Mouse (Mus musculus): ENCODE data around the gene Ccer2.

DNA sequence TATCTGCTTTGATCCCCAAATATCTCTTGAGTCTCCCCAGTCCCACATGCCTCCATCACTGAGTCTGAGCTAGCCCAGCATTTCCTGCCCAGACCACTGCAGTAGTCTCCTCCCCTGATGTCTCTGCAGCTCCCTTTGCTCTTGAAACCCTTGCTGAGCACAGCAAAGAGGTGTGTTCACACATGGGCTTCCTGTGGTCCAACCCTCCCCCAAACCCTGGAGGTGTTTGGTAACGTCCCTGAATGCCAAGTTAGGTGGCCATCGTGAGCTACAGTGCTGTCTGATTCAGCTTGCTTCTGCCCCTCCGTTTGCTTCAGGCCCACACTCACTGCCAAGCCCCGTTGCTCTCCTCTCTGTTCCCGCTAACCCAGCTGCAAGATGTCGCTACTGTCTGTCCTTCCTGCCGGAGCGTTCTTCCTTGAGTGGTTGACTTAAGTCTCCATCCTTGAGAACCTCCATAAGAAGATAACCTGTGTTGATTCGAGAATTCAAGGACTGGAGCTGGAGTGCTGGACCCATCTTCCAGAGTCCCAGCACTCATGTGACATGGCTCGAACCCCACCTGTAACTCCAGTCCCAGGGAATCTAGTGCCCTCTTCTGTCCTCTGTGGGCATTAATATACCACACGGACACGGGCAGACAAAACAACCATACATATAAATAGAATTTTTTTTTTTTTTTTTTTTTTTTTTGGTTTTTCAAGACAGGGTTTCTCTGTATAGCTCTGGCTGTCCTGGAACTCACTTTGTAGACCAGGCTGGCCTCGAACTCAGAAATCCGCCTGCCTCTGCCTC is 36.6 kb downstream of the Ccer2 start:
- TF ChIP-seq CTCF (IDR thresholded peaks at IDR 0.05; ENCODE audit: control insufficient read depth, insufficient read depth, low read length), result peak; percentile 29; the same call in 1 of the 2 replicates
- no peak for TF ChIP-seq POLR2A (IDR thresholded peaks at IDR 0.05; ENCODE audit: borderline replicate concordance, control insufficient read depth, low read depth, low read length)
